Mouse (Mus musculus) layer of hippocampus, adult 2 months (tissue): ENCODE results near the gene Slc34a2. TPM values are rescaled to one million over a fixed set of nuclear protein-coding genes. Genes with fewer than 3 reads are reported as not detected.

Experiments used
- DNase-seq, 2 experiments: peaks; one replicate each; pipeline ENCODE4 v3.0.0; 2022; ENCODE audit warnings: low spot score in 2 of 2
- H3K27ac ChIP-seq: fragments of 200-600 bp; 2 replicates; pipeline ENCODE4 v1.8.1; 2022
- H3K4me3 ChIP-seq: fragments of 200-600 bp; 2 replicates; pipeline ENCODE4 v1.8.1; 2022; ENCODE audit warnings: mild to moderate bottlenecking
- CTCF ChIP-seq: fragments of 200-600 bp; conservative IDR thresholded peaks from 2 replicates; pipeline ENCODE4 v1.8.1; 2022; ENCODE audit warnings: antibody characterized with exemption, mild to moderate bottlenecking, moderate library complexity
- long read RNA-seq, 2 experiments: library from polyadenylated mRNA; stranded (forward); transcript quantifications; one replicate each; pipeline ENCODE4 v2.0.0; 2021; ENCODE audit warnings: borderline mapping rate in 2 of 2
- total RNA-seq, 2 experiments: library from RNA; stranded (reverse); gene quantifications; 2 replicates each; pipeline ENCODE4 v1.2.3; 2021

Gene Slc34a2
- not detected for total RNA-seq
- long read RNA-seq, experiment 1: 0 reads
- long read RNA-seq, experiment 2: 0 reads

GRCm38 (mm10) chr5:53037781-53038180 lies at the start of gene Slc34a2:
Gene Slc34a2 (plus strand): TSS chr5:53038081.
- no peak for TF ChIP-seq CTCF
- Histone ChIP-seq H3K27ac (no peak within 1 kb of the TSS), H3K4me3 (no peak within 1 kb of the TSS)
- DNase-seq: no peak

GRCm38 (mm10) chr5:52990687-52991341 lies 47.1 kb upstream of the Slc34a2 start:
- no peak for DNase-seq
- H3K4me3 ChIP-seq: no peak overlapping the region
- TF ChIP-seq CTCF: no peak
- H3K27ac ChIP-seq: no peak overlapping the region

DNA sequence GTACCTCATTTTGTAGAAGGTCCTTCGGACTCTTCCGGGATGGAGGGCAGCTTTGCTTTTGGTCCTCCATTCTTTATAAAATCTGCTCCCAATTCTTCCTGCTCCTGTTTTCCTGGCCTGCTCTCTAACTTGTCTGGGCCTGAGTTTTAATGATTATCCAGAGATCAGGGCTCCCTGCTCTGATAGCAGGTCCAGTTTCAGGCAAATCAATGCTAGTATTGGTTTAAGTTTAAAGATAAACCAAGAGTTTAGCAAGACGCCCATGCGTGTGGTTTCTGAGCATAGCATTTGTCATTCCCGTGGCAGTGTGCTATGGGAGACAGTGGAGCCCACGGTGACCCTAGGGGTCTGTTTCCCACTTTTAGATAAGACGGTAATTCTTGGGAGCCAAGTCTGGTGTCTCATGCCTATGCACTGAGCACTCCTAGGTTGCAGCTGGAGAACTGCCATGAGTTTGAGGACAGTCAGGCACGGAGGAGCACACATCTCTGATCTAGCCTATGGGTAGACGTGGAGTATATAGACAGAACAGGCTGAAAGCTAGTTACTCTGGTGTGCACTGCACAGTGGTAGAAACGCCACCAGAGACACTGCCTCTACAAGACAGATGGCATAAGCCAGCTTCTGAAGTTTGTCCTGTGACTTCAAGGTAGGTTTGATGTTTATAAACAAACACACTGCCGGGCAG lies 45.5 kb upstream of the Slc34a2 start:
- DNase-seq: no peak
- no peak for TF ChIP-seq CTCF
- Histone ChIP-seq H3K4me3 (no peak overlapping the region), H3K27ac (no peak overlapping the region)

DNA sequence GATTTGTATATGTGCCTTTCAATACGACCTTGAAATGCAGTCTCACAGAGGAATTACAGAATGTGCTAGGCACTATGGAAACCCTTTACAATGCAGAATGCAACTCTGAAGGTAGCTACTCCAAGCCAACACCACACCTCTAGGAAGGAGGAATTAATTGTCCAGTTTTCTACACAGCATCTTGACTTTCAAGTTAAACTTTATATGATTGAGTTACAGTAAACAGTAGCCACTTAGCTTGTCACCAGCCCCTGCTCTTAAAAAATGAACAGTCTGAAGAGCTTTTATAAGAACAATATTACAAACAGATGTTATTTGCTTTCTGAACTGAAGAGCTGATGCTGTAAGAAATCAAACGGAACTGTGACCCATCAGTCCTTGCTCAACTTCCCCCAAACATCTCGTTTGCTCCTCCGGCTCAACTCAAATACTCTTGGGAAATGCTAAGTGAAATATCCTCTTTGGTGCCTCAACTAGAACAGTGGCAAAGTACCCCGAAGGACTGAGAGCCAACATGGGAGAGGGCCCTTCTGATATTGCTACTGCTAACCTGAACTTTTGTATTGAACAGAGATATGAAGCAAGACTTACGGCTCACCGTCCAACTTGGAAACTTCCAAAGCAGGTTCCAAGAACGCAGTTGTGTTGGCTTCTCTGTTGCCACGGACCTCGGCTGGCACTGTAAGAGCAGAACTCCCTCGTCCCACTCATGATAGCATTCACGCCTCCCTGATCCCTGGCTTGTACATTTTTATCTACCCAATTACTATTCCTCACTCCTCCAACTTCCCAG lies 44.2 kb upstream of the Slc34a2 start:
- no peak for DNase-seq
- TF ChIP-seq CTCF: no peak
- Histone ChIP-seq H3K27ac (no peak overlapping the region), H3K4me3 (no peak overlapping the region)

DNA sequence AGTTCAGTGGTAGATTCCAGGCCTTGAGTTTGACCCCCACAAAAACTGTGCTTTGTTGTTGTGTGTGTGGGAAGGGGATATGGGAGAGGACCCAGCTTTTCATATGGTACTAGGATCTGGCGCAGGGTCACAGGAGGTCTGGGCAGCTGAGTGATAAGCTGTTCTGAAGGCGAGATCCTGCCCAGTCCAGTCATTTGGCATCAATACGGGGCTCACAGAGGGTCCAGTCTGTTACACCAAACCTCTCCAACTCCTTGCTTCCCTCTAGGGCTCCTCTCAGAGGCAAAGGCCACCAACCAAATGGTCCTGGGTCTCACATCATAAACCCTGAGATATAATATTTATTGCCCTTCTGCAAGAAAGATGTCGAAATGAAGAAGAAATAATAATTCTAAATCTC lies 42.4 kb upstream of the Slc34a2 start:
- no peak for DNase-seq
- no peak overlapping the region for H3K27ac ChIP-seq
- no peak overlapping the region for H3K4me3 ChIP-seq
- no peak for TF ChIP-seq CTCF

GRCm38 (mm10) chr5:52996145-52996544 lies 41.7 kb upstream of the Slc34a2 start:
- H3K27ac ChIP-seq: no peak overlapping the region
- TF ChIP-seq CTCF: no peak
- DNase-seq: no peak
- no peak overlapping the region for H3K4me3 ChIP-seq

GRCm38 (mm10) chr5:52996601-52997000 lies 41.3 kb upstream of the Slc34a2 start:
- H3K4me3 ChIP-seq: no peak overlapping the region
- no peak for TF ChIP-seq CTCF
- no peak overlapping the region for H3K27ac ChIP-seq
- no peak for DNase-seq

DNA sequence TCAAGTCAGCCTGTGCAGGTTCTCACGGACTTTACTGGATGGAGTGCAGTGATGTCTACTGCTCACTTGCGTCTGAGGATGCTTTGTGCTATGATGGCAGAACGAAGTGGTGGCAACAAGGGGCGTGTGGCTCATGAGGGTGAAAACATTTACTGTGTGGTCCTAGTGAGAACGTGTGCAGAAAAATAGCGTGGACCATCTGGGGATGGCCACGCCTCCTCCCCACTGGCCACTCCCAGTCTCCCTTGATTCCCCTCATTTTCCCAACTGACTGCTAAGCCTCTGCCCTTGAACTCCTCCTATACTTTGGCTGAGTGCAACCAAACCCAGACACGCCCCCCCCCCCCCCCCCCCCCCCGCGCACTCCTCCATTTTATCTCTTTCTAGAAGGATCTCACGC lies 40.8 kb upstream of the Slc34a2 start:
- H3K27ac ChIP-seq: no peak overlapping the region
- TF ChIP-seq CTCF: no peak
- DNase-seq: no peak
- no peak overlapping the region for H3K4me3 ChIP-seq

GRCm38 (mm10) chr5:52998097-52998760 lies 39.7 kb upstream of the Slc34a2 start:
- H3K4me3 ChIP-seq: no peak overlapping the region
- TF ChIP-seq CTCF: no peak
- no peak for DNase-seq
- no peak overlapping the region for H3K27ac ChIP-seq

GRCm38 (mm10) chr5:53000169-53000872 lies 37.6 kb upstream of the Slc34a2 start:
- Histone ChIP-seq H3K27ac (no peak overlapping the region), H3K4me3 (no peak overlapping the region)
- no peak for TF ChIP-seq CTCF
- DNase-seq: no peak

DNA sequence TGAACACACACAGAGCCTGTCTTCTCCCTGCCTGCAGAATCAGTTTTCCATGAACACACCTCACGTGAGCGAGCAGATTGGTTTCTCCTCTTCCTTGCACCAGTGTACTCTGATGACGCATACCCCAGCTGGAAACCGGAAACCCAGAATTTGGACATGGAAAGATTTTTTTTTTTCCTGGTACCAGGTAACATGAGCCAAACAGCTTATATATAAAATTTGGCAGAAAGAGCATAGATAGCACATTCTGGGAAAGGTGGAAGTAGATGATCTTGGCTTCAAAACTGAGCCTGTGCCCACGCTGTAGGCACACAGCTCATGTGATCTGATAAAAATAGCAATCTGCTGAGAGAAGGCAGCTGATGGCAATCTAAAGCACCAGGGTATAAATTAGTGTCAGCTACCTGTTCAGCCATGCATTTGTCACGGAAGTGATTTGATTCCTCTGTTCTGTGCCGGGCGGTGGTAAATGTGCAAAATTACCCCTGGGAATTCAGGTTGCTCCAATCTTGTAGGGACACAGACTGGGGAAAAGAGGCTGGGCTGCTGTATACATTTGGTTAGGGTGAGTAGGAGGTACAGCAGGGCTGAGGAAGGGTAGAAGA lies 35.2 kb upstream of the Slc34a2 start:
- Histone ChIP-seq H3K4me3 (no peak overlapping the region), H3K27ac (peak overlapping the region; percentile 55; the same call in 1 of the 2 replicates)
- no peak for TF ChIP-seq CTCF
- peak; percentile 38 to 48 for DNase-seq

DNA sequence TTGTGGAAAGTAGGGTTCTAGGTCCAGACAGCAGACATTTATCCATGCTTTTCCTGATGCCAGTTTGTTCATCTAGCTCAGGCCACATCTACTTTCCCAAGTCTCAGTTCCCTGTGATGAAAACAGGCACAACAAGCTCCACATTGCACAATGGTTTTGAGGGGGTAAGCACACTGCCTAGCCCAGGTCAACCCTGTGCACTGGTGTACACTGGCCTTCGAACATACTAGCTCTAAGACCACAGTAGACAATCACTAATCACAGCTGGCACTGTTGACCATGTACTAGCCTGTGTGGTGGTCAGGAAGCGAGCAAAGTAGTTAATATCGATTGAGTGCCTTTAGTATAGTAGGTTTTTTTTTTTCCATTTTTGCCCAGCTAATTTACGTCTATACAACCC lies 34.4 kb upstream of the Slc34a2 start:
- TF ChIP-seq CTCF: no peak
- H3K27ac ChIP-seq: no peak overlapping the region
- DNase-seq: no peak
- H3K4me3 ChIP-seq: no peak overlapping the region
